Mouse (Mus musculus): ENCODE data around the gene Fam114a2. TPM values are rescaled to one million over a fixed set of nuclear protein-coding genes. Genes with fewer than 3 reads are reported as not detected.
A peak's percentile ranks its signal among the peaks of the same experiment; 100 is the strongest.
"Not testable (repeated sequence)": the region's sequence is repeated elsewhere in the genome, so short reads cannot be mapped to it uniquely, and the experiment has no call there.

Gene Fam114a2
- total RNA-seq (2021), result 10 to 100 TPM; 46.1 to 67.0 TPM
- long read RNA-seq, experiment 1, transcript Fam114a2-201 (14 exons, 2,557 nt), result major isoform, 8 of 56 reads
- long read RNA-seq, experiment 1, partial matches to known transcripts, result 0 of 56 reads
- long read RNA-seq, experiment 1, other reads (novel, unspliced or antisense), result 48 of 56 reads
- long read RNA-seq, experiment 2, transcript Fam114a2-201 (14 exons, 2,557 nt), result major isoform, 33 of 205 reads
- long read RNA-seq, experiment 2, partial matches to known transcripts, result 13 of 205 reads
- long read RNA-seq, experiment 2, other reads (novel, unspliced or antisense), result 158 of 205 reads

GRCm38 (mm10) chr11:57518091-57518750, at the start of gene Fam114a2, which contains the start of gene Mfap3:
TSS of gene Fam114a2 (minus strand) at chr11:57518617.
TSS of gene Mfap3 (plus strand) at chr11:57518664.
- peak; percentile 92 to 93 for DNase-seq (ENCODE audit: low spot score in 2 of 2)

GRCm38 (mm10) chr11:57566091-57567035, 47.9 kb upstream of the Fam114a2 start:
- DNase-seq (ENCODE audit: low spot score in 2 of 2), result no peak

DNA sequence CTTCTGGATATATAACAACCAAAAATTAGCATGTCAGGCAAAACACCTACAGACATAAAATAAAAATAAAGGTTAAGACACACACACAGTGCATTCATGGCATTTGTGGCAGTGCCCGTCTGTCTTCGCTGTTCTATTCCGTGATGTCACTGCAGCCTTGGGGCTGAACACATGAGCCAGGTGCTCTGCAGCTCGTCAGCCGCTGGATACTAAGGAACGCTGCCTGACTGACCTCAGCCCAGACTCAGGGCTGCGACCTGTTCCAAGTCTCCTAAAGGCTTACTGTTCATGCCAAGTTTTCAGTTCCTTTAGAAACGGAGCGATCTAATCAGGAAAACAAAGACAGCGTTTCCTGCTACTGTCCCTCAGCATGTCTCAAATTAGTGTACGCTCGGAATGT, 46.1 kb upstream of the Fam114a2 start:
- DNase-seq (ENCODE audit: low spot score in 2 of 2), result no peak

- DNase-seq (ENCODE audit: low spot score in 2 of 2), result not testable (repeated sequence)
Measured at GRCm38 (mm10) chr11:57557936-57558335, 39.5 kb upstream of the Fam114a2 start.

- no peak for DNase-seq (ENCODE audit: low spot score in 2 of 2)
Measured at GRCm38 (mm10) chr11:57553015-57553780, 34.8 kb upstream of the Fam114a2 start.

- DNase-seq (ENCODE audit: low spot score in 2 of 2), result peak in 1 of 2 experiments; percentile 17
Measured at GRCm38 (mm10) chr11:57551016-57551415, 32.6 kb upstream of the Fam114a2 start.

- no peak for DNase-seq (ENCODE audit: low spot score in 2 of 2)
Measured at GRCm38 (mm10) chr11:57550230-57550629, 31.8 kb upstream of the Fam114a2 start.

DNA sequence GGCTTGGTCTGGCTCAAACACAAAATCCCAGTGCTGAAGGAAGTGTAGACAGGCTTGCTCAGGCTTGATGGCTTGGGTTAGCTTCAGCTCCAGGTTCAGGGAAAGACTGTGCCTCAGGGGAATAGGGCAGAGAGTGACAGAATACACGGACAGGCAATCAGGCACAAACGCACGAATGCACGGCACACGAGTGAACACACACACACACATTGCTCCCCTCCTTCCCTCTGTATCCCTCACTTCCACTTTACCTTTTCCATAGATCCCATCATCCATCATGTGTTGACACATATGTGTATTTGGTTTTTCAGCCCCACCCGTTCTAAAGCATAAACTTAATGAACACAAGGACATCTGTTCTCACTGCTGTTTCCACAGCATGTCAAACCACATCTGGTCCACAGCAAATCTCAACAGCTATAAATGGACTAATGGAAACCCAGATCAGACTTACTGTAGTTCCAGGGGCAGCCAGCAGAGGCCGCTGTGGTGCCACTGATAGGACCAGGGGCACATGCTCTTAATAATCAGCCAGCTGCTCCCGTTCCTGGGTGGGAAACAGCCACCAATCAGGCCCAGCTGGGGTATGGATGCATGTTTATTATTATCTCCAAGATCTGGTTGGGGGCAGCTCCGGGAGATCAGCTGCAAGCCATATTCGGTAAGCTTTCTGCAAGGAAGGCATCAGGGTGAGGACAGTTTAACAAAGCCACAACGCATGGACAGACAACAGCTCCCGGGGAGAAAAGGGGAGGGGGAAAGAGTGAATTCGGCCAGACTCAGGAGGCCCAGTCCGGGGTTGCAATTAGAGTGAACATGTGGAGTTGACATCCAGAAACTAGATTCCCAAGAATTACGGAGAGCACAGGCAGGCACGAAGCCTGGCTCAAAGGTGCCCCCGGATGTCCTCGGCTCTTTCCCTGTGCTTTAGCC, 30.5 kb upstream of the Fam114a2 start:
- DNase-seq (ENCODE audit: low spot score in 2 of 2), result peak; percentile 88

GRCm38 (mm10) chr11:57540681-57541080, 22.3 kb upstream of the Fam114a2 start:
- no peak for DNase-seq (ENCODE audit: low spot score in 2 of 2)

GRCm38 (mm10) chr11:57539841-57540418, 21.5 kb upstream of the Fam114a2 start:
- no peak for DNase-seq (ENCODE audit: low spot score in 2 of 2)

DNA sequence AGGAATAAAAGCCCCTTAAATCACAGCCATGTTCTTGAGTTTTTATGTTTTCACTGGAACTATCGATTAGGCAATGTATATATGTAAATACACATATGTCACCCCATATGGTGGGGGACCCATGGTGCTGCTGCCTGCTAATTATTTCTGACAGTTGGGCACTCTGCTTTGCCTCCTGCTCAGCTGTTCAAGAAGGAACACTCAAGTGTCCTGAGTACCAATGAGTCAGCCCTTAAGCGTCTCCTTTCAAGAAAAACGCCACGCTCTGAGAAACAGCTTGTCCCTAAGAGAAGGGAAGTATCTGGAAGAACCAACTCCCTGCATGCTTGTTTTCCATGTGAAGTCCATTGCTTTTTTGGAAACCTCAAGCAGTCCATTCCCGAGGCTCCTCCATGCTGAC, 17.5 kb upstream of the Fam114a2 start:
- no peak for DNase-seq (ENCODE audit: low spot score in 2 of 2)

DNA sequence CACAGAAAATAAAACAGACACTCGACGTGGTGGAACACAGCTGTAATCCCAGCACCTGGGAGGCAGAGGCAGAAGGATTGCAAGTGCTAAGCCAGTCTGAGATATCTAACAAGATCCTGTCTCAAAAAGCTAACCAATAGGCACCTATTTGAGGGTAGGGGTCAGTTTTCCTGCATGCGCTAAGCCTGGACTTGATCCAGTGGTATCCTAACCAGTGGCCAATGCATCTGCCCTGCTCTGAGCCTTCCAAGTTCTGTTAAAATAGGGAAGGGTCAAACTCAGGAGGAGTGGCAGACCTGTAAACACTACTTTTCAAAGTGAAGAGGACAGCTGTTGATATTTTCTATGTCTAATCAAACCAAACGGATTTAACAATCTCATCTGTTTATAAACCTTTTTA, 13.9 kb upstream of the Fam114a2 start:
- DNase-seq (ENCODE audit: low spot score in 2 of 2), result no peak

DNA sequence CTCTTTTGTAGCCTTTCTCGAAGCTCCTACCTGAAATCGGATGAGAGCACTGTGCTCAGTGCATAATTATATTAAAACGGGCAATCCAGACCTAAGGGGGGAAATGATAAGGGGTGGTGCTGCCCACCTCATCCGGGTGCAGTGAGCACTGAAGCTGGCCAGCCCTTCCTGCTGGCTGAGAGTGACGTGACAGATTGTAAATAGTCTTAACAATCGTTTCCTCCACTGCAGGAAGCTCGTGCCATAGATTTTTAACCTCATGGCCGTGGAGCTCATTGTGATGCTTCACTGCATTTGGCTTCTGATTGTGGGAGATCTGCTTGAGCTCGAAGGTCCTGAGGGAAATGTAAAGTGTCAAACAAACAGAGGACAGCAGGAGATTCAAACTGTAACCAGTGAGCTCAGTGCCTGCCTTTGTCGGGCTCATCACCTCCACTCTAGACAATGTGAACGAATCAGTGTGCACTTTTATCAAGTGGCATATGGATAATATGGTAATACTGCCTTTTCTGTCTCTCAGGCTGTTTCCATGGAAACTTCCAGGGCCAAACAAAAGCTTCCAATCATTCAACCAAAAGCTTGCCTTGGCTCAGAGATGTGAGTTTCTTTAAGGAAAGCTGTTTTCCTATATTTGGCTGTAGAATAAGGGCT, 13.0 kb upstream of the Fam114a2 start:
- no peak for DNase-seq (ENCODE audit: low spot score in 2 of 2)

DNA sequence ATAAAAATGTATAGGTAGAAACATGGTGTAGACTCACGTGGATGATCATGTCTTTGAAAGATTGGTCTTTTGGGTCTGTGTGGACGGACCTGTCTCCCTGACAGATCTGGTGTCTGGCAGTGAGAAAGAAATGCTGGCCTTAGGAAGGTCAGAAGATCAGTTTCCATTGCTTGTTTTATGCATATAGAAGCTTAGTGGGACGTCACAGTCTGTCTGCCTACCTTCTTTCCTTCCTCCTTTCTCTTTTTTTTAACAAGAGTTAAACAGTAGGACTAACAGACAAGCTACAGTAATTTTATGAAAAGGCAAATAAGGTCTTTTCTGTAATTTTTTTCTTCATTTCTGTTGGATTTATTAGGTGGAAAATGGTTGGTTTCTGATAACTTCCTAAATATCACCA, 10.7 kb upstream of the Fam114a2 start:
- no peak for DNase-seq (ENCODE audit: low spot score in 2 of 2)

DNA sequence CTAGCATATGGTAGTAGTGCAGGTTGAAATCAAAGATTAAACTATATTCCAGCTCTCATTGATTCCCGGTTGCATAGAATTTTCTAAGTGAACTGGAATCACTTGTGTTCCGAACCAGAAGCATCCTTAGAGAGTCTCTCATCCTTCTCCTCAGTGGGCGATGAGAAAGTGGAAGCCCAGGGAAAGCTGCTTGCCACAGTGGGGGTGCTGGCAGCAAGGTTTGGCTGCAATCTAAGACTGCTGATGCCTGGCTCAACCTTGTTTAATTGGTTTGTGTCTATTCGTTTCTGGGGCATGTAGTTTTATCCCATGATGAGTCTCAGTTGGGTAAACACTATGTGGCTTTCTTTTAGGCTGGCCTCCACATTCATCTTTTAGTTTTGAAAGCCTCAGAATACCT, 9.1 kb upstream of the Fam114a2 start:
- no peak for DNase-seq (ENCODE audit: low spot score in 2 of 2)

DNA sequence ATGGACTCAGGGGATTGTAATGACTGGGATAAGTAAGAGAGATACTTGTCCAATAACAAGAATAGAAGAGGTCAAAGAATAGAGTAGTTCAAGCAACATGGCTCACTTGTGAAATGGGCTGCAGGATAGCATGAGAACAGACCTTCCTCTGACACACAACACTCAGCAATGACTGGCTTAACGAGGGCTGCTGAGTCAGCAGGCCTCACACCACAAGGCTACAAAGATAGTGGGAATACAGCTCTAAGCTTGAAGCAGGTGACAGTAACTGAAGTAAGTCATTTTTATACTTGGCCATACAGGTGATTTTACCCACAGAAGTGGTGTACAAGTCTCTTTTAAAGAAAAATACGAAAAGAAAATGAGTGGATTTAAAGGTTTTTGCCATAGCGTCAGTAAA, 7.5 kb upstream of the Fam114a2 start:
- no peak for DNase-seq (ENCODE audit: low spot score in 2 of 2)

- DNase-seq (ENCODE audit: low spot score in 2 of 2), result no peak
Measured at GRCm38 (mm10) chr11:57524597-57524996, 6.2 kb upstream of the Fam114a2 start.

DNA sequence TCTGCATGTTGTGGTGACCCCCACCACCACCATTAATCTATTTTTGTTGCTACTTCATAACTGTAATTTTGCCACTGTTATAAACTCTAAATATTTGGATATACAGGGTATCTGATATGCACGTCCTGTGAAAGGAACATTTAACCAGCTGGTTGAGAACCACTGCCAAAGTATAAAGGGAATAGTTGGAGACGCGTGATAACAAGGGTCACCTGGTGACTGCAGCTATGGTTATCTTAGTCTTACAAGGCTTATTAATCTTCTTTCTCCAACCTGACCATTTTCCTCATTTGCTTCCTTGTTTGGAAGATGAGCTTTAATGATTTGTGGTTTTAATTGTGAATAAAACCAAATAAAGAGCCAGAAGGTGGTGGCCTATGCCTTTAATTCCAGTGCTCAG, 5.0 kb upstream of the Fam114a2 start:
- DNase-seq (ENCODE audit: low spot score in 2 of 2), result no peak

DNA sequence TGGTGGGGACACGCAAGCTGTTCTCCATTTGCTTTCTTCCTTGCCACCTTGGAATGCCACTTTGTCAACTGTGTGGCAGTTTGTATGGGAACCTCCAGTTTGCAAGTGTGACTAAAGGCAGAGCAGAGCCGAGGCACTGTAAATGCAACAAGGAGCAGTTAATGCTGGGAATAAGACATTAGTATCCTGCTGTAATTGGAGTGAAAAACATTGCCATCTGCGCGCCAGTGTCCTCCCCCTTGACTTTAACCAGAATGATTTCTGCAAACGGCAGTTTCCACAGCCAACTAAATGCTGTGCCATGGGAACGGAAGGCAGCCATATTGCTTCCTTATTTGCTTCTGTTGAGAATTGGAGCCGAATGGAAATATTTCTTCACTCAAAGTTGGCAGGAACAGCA, 3.6 kb upstream of the Fam114a2 start:
- no peak for DNase-seq (ENCODE audit: low spot score in 2 of 2)
